ENCODE assay signal across 26 mouse cellular contexts in genomic region chr3:89084654-89085190, GRCm38 (mm10). TPM values are rescaled to one million over a fixed set of nuclear protein-coding genes. Genes with fewer than 3 reads are reported as not detected.
DNase-seq lines count a peak whose midpoint lies in the region; TF ChIP-seq lines count a peak whose summit lies in the region.
"Had no signal": no experiment of that assay in that cellular context is flagged by ENCODE, and none has a peak within 500 bp of the region (broad histone marks: within the 10 kb centered on the region; RNA-seq: fewer than 3 reads in every experiment).

No protein-coding gene starts in this region.

- 0 out of 2 replicates have a peak overlapping the region, but pooled peaks have one; percentile 2 for H3K9ac ChIP-seq in CH12.LX (ENCODE audit: insufficient read depth, low read depth)
- H3K9ac ChIP-seq: embryonic facial prominence, embryonic 12.5 days; forebrain, embryonic 13.5 days; forebrain, embryonic 15.5 days; forebrain, postnatal 0 days had no signal

- H3K79me2 ChIP-seq in CH12.LX (replicated peaks; ENCODE audit: control insufficient read depth, extremely low read depth, insufficient read depth, poor library complexity, severe bottlenecking) = no peaks in the 10 kb centered on the region

- in situ Hi-C loops in CH12.LX (cut with MboI; ENCODE audit: low pct_ligation_motif_present, low pct_unique_long_range_greater_than_20kb, low sequenced_read_pairs) = no loop called here

- no peak for TF ChIP-seq RAD21 in CH12.LX (IDR thresholded peaks at IDR 0.05; ENCODE audit: low read depth, low read length)

- TF ChIP-seq CTCF in left cerebral cortex, adult 2 months (IDR thresholded peaks at IDR 0.05) = no peak
- no peak for TF ChIP-seq CTCF in CH12.LX (conservative IDR thresholded peaks at IDR 0.05 in 1 of 2, IDR thresholded peaks at IDR 0.05 in 1 of 2; ENCODE audit: low read depth in 2 of 2, low read length in 2 of 2)

- TF ChIP-seq EP300 in CH12.LX (IDR thresholded peaks at IDR 0.05; ENCODE audit: low read length) = 0 out of 2 replicates have a peak, but pooled peaks have one; percentile 21

- H3K27ac ChIP-seq in left cerebral cortex, adult 2 months = peak overlapping the region; percentile 62
- H3K27ac ChIP-seq in CH12.LX (ENCODE audit: insufficient read depth, low read depth) = peak overlapping the region; percentile 72
- H3K27ac ChIP-seq: embryonic facial prominence, embryonic 10.5 days; embryonic facial prominence, embryonic 12.5 days; forebrain, embryonic 13.5 days; forebrain, embryonic 15.5 days had no signal

- H3K9me3 ChIP-seq in CH12.LX (replicated peaks; ENCODE audit: low read length) = no peaks in the 10 kb centered on the region
- H3K9me3 ChIP-seq: embryonic facial prominence, embryonic 10.5 days; embryonic facial prominence, embryonic 12.5 days; forebrain, embryonic 13.5 days; forebrain, embryonic 15.5 days had no signal

- no peak; the same call in 1 of the 2 replicates for TF ChIP-seq POLR2A in CH12.LX (IDR thresholded peaks at IDR 0.05; ENCODE audit: low read depth, low read length)

- peaks cover 2 to 16% of the 10 kb centered on the region in 2 experiments for H3K36me3 ChIP-seq in CH12.LX (replicated peaks in 1 of 2; ENCODE audit: control insufficient read depth in 1 of 2, insufficient read depth in 1 of 2, low read length in 1 of 2)

- H3K27me3 ChIP-seq in CH12.LX (replicated peaks) = no peaks in the 10 kb centered on the region

- intact Hi-C loops in left cerebral cortex, adult 2 months (cut with DNase I) = no loop called here
- intact Hi-C loops in left cerebral cortex, postnatal 14 days (cut with DNase I) = no loop called here

- no peak overlapping the region for H3K4me3 ChIP-seq in left cerebral cortex, adult 2 months
- no peak overlapping the region for H3K4me3 ChIP-seq in CH12.LX (replicated peaks in 1 of 3; ENCODE audit: low read depth in 2 of 3, low read length in 2 of 3, poor library complexity in 1 of 3)
- H3K4me3 ChIP-seq: embryonic facial prominence, embryonic 10.5 days; embryonic facial prominence, embryonic 12.5 days; forebrain, embryonic 13.5 days; forebrain, embryonic 15.5 days had no signal

- peaks cover 35 to 80% of the 10 kb centered on the region in 2 experiments for H3K4me1 ChIP-seq in CH12.LX (ENCODE audit: control insufficient read depth in 1 of 2, insufficient read depth in 2 of 2)

- dilution Hi-C loops in CH12.LX (cut with MboI; ENCODE audit: extremely low pct_ligation_motif_present, extremely low pct_unique_long_range_greater_than_20kb, low sequenced_read_pairs) = no loop called here

- DNase-seq in left cerebral cortex, adult 2 months (ENCODE audit: extremely low spot score in 1 of 2, low spot score in 2 of 2) = no peak
- DNase-seq in left cerebral cortex, postnatal 14 days (ENCODE audit: low spot score in 2 of 2) = no peak
- peak; percentile 71 for DNase-seq in CH12.LX (ENCODE audit: extremely low read depth)
- DNase-seq in spleen, postnatal 4 days (ENCODE audit: low spot score in 2 of 2) = no peak
- DNase-seq in gastrocnemius, postnatal 4 days (ENCODE audit: low spot score in 2 of 2) = no peak
- DNase-seq: adrenal gland, adult 2 months; adrenal gland, postnatal 10 days; adrenal gland, postnatal 25 days; B cell, adult 2 months; cerebellum, adult 11 months; cerebellum, adult 2 months; cerebellum, adult 9-10 months; cerebellum, postnatal 14 days; cerebellum, postnatal 36 days; forebrain, postnatal 0 days had no signal

- H3K4me2 ChIP-seq in CH12.LX (ENCODE audit: insufficient read depth, low read depth, poor library complexity, severe bottlenecking) = peak overlapping the region; percentile 85
- H3K4me2 ChIP-seq: embryonic facial prominence, embryonic 12.5 days; forebrain, embryonic 13.5 days; forebrain, embryonic 15.5 days had no signal

TF ChIP-seq in CH12.LX, 34 proteins besides CTCF, POLR2A, EP300 and RAD21:
- TF ChIP-seq USF2 (conservative IDR thresholded peaks at IDR 0.05; ENCODE audit: low read depth, low read length) = no peak
- TF ChIP-seq NELFE (IDR thresholded peaks at IDR 0.05; ENCODE audit: low read depth, low read length) = no peak
- peak; percentile 60; the same call in 1 of the 2 replicates for TF ChIP-seq IRF4 (IDR thresholded peaks at IDR 0.05; ENCODE audit: low read depth, low read length)
- 0 out of 2 replicates have a peak, but pooled peaks have one; percentile 15 for TF ChIP-seq MAZ (IDR thresholded peaks at IDR 0.05; ENCODE audit: low read depth, low read length)
- TF ChIP-seq MEF2A (IDR thresholded peaks at IDR 0.05; ENCODE audit: borderline replicate concordance, low read depth, low read length) = peak; percentile 55; the same call in 1 of the 2 replicates
- TF ChIP-seq BHLHE40 (IDR thresholded peaks at IDR 0.05; ENCODE audit: low read depth, low read length) = peak; percentile 61
- peak; percentile 46; the same call in 1 of the 2 replicates for TF ChIP-seq MYC (IDR thresholded peaks at IDR 0.05; ENCODE audit: low read depth, low read length)
- peak; percentile 26 for TF ChIP-seq ELF1 (IDR thresholded peaks at IDR 0.05; ENCODE audit: low read depth, low read length)
- peak; percentile 47 for TF ChIP-seq ZNF384 (IDR thresholded peaks at IDR 0.05; ENCODE audit: low read depth, low read length)

RNA-seq across cellular contexts. Expression of gene Rusc1, which starts 8.4 kb away (rescaled TPM):
- 100 to 1,000 TPM; 189 to 199 TPM for total RNA-seq in left cerebral cortex, adult 2 months (2021)
- 100 to 1,000 TPM; 205 to 214 TPM for total RNA-seq in left cerebral cortex, postnatal 14 days (2021)
- 25.1 and 30.1 TPM in 2 replicates for total RNA-seq in CH12.LX (2012; rRNA removed)
- 17.7 and 19.7 TPM in 2 replicates for total RNA-seq in CH12.LX (2014; rRNA removed)
- 16.7 and 19.4 TPM in 2 replicates for polyA plus RNA-seq in CH12.LX (2012; ENCODE audit: insufficient read length, low read depth)
- total RNA-seq in gastrocnemius, postnatal 4 days (2021) = 10 to 100 TPM; 13.3 to 14.0 TPM

RNA-seq across cellular contexts. Expression of gene Gm43738, which starts 16.2 kb away (rescaled TPM):
- total RNA-seq in left cerebral cortex, adult 2 months (2021) = not detected
- not detected for total RNA-seq in left cerebral cortex, postnatal 14 days (2021)
- total RNA-seq in CH12.LX (2012; rRNA removed) (0.13 TPM in 1 of 2 replicates, not detected in the other), CH12.LX (2014; rRNA removed) (not detected in 2 replicates)
- polyA plus RNA-seq in CH12.LX (2012; ENCODE audit: insufficient read length, low read depth) = not detected in 2 replicates
- not detected for total RNA-seq in gastrocnemius, postnatal 4 days (2021)
- total RNA-seq: adrenal gland, adult 2 months; adrenal gland, postnatal 10 days; adrenal gland, postnatal 4 days; common myeloid progenitor, adult 5-6 weeks; ES-E14; forebrain, postnatal 0 days; MEL had no signal
- polyA plus RNA-seq: adrenal gland, adult 2 months; CD4-positive, CD25-positive, alpha-beta regulatory T cell, adult 4 months; cerebellum, adult 2 months; embryonic facial prominence, embryonic 12.5 days; embryonic facial prominence, embryonic 14.5 days; forebrain, embryonic 11.5 days; forebrain, embryonic 13.5 days; forebrain, embryonic 15.5 days; forebrain, postnatal 0 days had no signal

RNA-seq across cellular contexts. Expression of gene Fdps, which starts 17.0 kb away (rescaled TPM):
- 10 to 100 TPM; 78.1 to 79.6 TPM for total RNA-seq in left cerebral cortex, adult 2 months (2021)
- total RNA-seq in left cerebral cortex, postnatal 14 days (2021) = 100 to 1,000 TPM in 1 of 2 experiments, 10 to 100 TPM in 1; 97.9 to 102 TPM
- 243 and 244 TPM in 2 replicates for total RNA-seq in CH12.LX (2012; rRNA removed)
- 490 and 572 TPM in 2 replicates for total RNA-seq in CH12.LX (2014; rRNA removed)
- 177 and 200 TPM in 2 replicates for polyA plus RNA-seq in CH12.LX (2012; ENCODE audit: insufficient read length, low read depth)
- total RNA-seq in gastrocnemius, postnatal 4 days (2021) = 10 to 100 TPM; 61.4 to 80.2 TPM

RNA-seq across cellular contexts. Expression of gene Pklr, which starts 51.2 kb away (rescaled TPM):
- total RNA-seq in left cerebral cortex, adult 2 months (2021) = not detected
- not detected for total RNA-seq in left cerebral cortex, postnatal 14 days (2021)
- total RNA-seq in CH12.LX (2012; rRNA removed) (not detected in 2 replicates), CH12.LX (2014; rRNA removed) (not detected in 2 replicates)
- not detected in 2 replicates for polyA plus RNA-seq in CH12.LX (2012; ENCODE audit: insufficient read length, low read depth)
- 1 to 10 TPM in 1 of 2 experiments, not detected in 1; 1.1 TPM for total RNA-seq in gastrocnemius, postnatal 4 days (2021)
- total RNA-seq: adrenal gland, postnatal 25 days had no signal
- polyA plus RNA-seq: CD4-positive, CD25-positive, alpha-beta regulatory T cell, adult 4 months; embryonic facial prominence, embryonic 14.5 days had no signal

Comparison
In these comparisons a context has a peak if more than half of its experiments do, and no peak if none do; other contexts are left out.
1. RNA of gene Rusc1, which starts 8.4 kb away (total RNA-seq): 205 to 214 TPM in left cerebral cortex, postnatal 14 days and 189 to 199 TPM in left cerebral cortex, adult 2 months; 17.7 to 30.1 TPM in CH12.LX and 13.3 to 14.0 TPM in gastrocnemius, postnatal 4 days; every median in the first group is over 4 times any median in the second.